Mouse (Mus musculus) embryonic facial prominence, embryonic 13.5 days (tissue): Measurements from ENCODE around the gene 4931428L18Rik. TPM values are rescaled to one million over a fixed set of nuclear protein-coding genes. Genes with fewer than 3 reads are reported as not detected.

Experiments
- ATAC-seq: fragments of 200-750 bp; cut with Nextera tagmentation; 2 replicates; pipeline ENCODE4 v1.8.0; 2017; ENCODE audit warnings: low read depth; ENCODE audit not compliant: insufficient number of reproducible peaks, insufficient read depth, low FRiP score, low TSS enrichment
- H3K27ac ChIP-seq: fragments of 300-500 bp; sonication (generic); 2 replicates; pipeline ENCODE4 v1.5.1; 2015; ENCODE audit warnings: moderate library complexity, mild to moderate bottlenecking, inconsistent platforms
- H3K27me3 ChIP-seq: fragments of 300-500 bp; sonication (generic); 2 replicates; pipeline ENCODE4 v1.6.1; 2015; ENCODE audit warnings: mild to moderate bottlenecking, inconsistent platforms
- H3K36me3 ChIP-seq: fragments of 300-500 bp; sonication (generic); 2 replicates; pipeline ENCODE4 v1.6.1; 2015; ENCODE audit warnings: mild to moderate bottlenecking, inconsistent platforms
- H3K4me1 ChIP-seq: fragments of 300-500 bp; sonication (generic); 2 replicates; pipeline ENCODE4 v1.6.1; 2015; ENCODE audit warnings: inconsistent platforms
- H3K4me2 ChIP-seq: fragments of 300-500 bp; sonication (generic); 2 replicates; pipeline ENCODE4 v1.6.1; 2015; ENCODE audit warnings: moderate library complexity, mild to moderate bottlenecking, inconsistent platforms
- H3K4me3 ChIP-seq: fragments of 300-500 bp; sonication (generic); 2 replicates; pipeline ENCODE4 v1.5.1; 2015; ENCODE audit warnings: mild to moderate bottlenecking, inconsistent platforms
- H3K9ac ChIP-seq: fragments of 300-500 bp; sonication (generic); 2 replicates; pipeline ENCODE4 v1.6.1; 2015; ENCODE audit warnings: mild to moderate bottlenecking, inconsistent platforms
- H3K9me3 ChIP-seq: fragments of 300-500 bp; sonication (generic); 2 replicates; pipeline ENCODE4 v1.6.1; 2016; ENCODE audit warnings: inconsistent platforms
- WGBS: fragments of 180-500 bp; shearing (Covaris S2); methylation state at CpG from one replicate; pipeline ENCODE4 v1.1.7; 2015; ENCODE audit warnings: mixed read lengths; 5-methylcytosine and 5-hydroxymethylcytosine counted together
- polyA plus RNA-seq: library from polyadenylated mRNA; unstranded; fragments of >200 nt; fragmentation: Nextera tagmentation; extraction: Ambion mirVana; gene quantifications from 2 replicates; pipeline ENCODE4 v1.2.1, GENCODE M21; 2015

Gene 4931428L18Rik
- polyA plus RNA-seq = not detected in 2 replicates

- Histone ChIP-seq H3K4me2 (no peak within 1 kb of the TSS), H3K27me3 (no peaks in the 10 kb centered on the region), H3K4me3 (no peak within 1 kb of the TSS), H3K36me3 (no peaks in the 10 kb centered on the region), H3K4me1 (no peaks in the 10 kb centered on the region), H3K9ac (no peak within 1 kb of the TSS), H3K9me3 (no peaks in the 10 kb centered on the region), H3K27ac (no peak within 1 kb of the TSS)
- 91% methylated on average over 7 of the region's 7 CpGs for WGBS
- no peak for ATAC-seq
These were observed at the start of gene 4931428L18Rik, which contains the start of gene Pih1d3 for GRCm38 (mm10) chr1:31222564-31222963. 4931428L18Rik (minus strand) TSS chr1:31222684. Pih1d3 (plus strand) TSS chr1:31222838.

- Histone ChIP-seq H3K27me3 (no peaks in the 10 kb centered on the region), H3K36me3 (no peaks in the 10 kb centered on the region), H3K4me1 (no peaks in the 10 kb centered on the region), H3K27ac (no peak overlapping the region), H3K4me2 (no peak overlapping the region), H3K4me3 (no peak overlapping the region), H3K9ac (no peak overlapping the region), H3K9me3 (no peaks in the 10 kb centered on the region)
- no peak for ATAC-seq
- WGBS = 74% methylated on average over 10 of the region's 10 CpGs
These were observed 37.9 kb upstream of the 4931428L18Rik start for GRCm38 (mm10) chr1:31260218-31260923.

DNA sequence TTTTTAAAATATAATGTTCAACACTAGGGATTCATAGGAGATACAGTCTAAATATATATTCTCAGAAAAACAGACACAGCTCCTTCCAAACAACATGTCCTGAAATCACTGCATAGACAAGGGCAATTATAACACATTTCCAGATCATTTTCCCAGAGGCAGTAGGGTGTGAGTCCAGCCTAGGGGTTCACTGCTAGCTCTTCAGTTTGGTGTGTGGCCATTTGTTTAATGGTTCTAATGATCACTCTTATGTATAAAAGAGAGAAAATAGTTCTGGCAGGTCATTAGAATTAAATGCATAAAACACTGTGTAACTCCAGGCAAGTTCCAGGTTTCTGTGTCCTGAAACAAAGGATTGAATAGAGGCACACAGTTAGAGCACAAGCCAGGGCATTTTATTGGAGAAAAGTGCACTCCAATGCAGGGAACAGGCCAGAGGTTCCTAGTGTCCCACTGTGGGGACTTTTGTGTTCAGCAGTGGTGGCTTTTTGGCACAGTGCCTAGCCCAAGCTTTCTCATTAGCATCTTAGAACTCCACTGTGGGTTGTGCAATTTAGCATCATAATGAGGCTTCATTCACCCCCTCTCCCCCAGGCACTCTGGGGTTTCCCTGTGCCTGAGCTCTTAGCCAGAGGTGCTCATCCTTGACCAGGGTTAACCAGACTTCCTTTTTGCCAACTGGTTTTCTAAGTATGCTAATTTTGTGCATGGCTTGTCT lies 11.0 kb upstream of the 4931428L18Rik start:
- H3K4me1 ChIP-seq = no peaks in the 10 kb centered on the region
- H3K9ac ChIP-seq = no peak overlapping the region
- H3K27me3 ChIP-seq = no peaks in the 10 kb centered on the region
- H3K36me3 ChIP-seq = no peaks in the 10 kb centered on the region
- no peak overlapping the region for H3K4me2 ChIP-seq
- no peak overlapping the region for H3K4me3 ChIP-seq
- ATAC-seq = no peak
- no peak overlapping the region for H3K27ac ChIP-seq
- no peaks in the 10 kb centered on the region for H3K9me3 ChIP-seq

GRCm38 (mm10) chr1:31220599-31221250 lies 1.8 kb downstream of the 4931428L18Rik start:
- H3K27ac ChIP-seq = no peak overlapping the region
- no peaks in the 10 kb centered on the region for H3K27me3 ChIP-seq
- no peak overlapping the region for H3K9ac ChIP-seq
- H3K4me2 ChIP-seq = no peak overlapping the region
- no peaks in the 10 kb centered on the region for H3K4me1 ChIP-seq
- ATAC-seq = no peak
- H3K4me3 ChIP-seq = no peak overlapping the region
- H3K36me3 ChIP-seq = no peaks in the 10 kb centered on the region
- WGBS = 94% methylated on average over 4 of the region's 4 CpGs
- H3K9me3 ChIP-seq = no peaks in the 10 kb centered on the region

DNA sequence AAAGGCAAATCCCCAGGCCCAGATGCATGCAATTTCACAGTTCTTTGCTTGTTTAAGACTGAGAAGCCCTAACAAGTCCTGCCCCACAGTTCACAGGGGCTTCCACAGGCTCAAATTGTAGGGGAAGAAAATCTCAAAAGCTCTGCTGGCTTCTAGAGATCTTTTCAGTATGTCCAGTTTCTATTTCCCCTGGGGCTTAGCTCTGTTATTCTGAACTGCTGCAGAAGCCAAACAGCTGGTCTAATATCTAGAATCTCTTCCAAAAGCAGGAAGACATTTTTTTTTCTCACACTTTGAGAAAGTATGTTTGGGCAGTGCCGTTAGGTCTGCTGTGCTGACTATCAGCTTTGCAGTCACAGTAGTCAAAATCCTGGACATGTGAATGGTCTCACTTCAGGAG lies 7.7 kb downstream of the 4931428L18Rik start:
- H3K36me3 ChIP-seq = no peaks in the 10 kb centered on the region
- no peak overlapping the region for H3K9ac ChIP-seq
- H3K4me2 ChIP-seq = no peak overlapping the region
- H3K27ac ChIP-seq = no peak overlapping the region
- ATAC-seq = no peak
- WGBS = 74% methylated on average over 1 of the region's 1 CpGs
- H3K27me3 ChIP-seq = no peaks in the 10 kb centered on the region
- H3K4me3 ChIP-seq = no peak overlapping the region
- H3K4me1 ChIP-seq = no peaks in the 10 kb centered on the region
- H3K9me3 ChIP-seq = no peaks in the 10 kb centered on the region

GRCm38 (mm10) chr1:31210144-31210543 lies 12.3 kb downstream of the 4931428L18Rik start:
- WGBS = 1% methylated on average over 5 of the region's 5 CpGs
- Histone ChIP-seq H3K4me1 (no peaks in the 10 kb centered on the region), H3K27me3 (no peaks in the 10 kb centered on the region), H3K9ac (no peak overlapping the region), H3K36me3 (no peaks in the 10 kb centered on the region), H3K4me3 (no peak overlapping the region), H3K27ac (no peak overlapping the region), H3K9me3 (no peaks in the 10 kb centered on the region), H3K4me2 (no peak overlapping the region)
- ATAC-seq = no peak

DNA sequence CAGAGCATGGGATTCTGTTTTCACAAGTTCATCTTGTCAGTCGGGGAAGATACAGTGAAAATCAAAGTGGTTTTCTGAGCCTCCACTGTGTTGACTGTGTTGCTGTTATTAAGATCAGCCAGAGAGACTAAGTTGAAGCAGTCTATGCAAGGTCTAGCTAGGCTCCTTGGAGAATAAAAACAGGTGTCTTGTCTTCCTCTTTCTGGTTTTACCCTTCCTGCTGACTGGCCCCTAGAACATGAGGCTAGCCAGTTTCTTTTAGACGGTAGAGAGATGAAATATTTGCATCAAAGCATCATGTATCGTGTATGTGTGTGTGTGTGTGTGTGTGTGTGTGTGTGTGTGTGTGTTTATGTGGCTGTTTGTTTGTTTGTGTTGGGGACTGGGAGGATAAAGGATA lies 16.7 kb downstream of the 4931428L18Rik start:
- Histone ChIP-seq H3K9ac (no peak overlapping the region), H3K27ac (no peak overlapping the region), H3K36me3 (no peaks in the 10 kb centered on the region), H3K4me3 (no peak overlapping the region), H3K4me2 (no peak overlapping the region), H3K9me3 (no peaks in the 10 kb centered on the region), H3K27me3 (no peaks in the 10 kb centered on the region), H3K4me1 (no peaks in the 10 kb centered on the region)
- WGBS = 75% methylated on average over 3 of the region's 3 CpGs
- no peak for ATAC-seq

DNA sequence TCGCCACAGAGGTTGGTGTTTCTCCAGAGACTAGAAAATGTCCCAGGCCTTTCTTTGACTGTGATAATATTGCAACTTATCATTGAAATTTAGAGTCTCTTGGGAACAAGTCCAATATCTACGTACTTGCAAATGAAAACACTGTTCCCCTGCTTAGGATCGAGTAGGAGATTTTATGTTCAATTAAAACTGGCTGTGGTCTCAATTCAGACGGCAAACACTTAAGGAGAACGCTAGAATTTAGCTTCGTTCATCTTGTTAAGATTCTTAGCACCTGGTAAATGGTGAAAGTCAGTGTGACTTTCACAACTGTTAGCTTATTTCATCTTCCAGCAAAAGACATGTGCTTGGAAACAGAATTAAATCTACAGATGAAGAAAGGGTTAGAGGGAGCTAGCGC lies 17.1 kb downstream of the 4931428L18Rik start:
- no peak for ATAC-seq
- H3K36me3 ChIP-seq = no peaks in the 10 kb centered on the region
- H3K9ac ChIP-seq = no peak overlapping the region
- no peaks in the 10 kb centered on the region for H3K9me3 ChIP-seq
- H3K4me3 ChIP-seq = no peak overlapping the region
- no peak overlapping the region for H3K27ac ChIP-seq
- no peaks in the 10 kb centered on the region for H3K27me3 ChIP-seq
- WGBS = 78% methylated on average over 7 of the region's 7 CpGs
- H3K4me1 ChIP-seq = no peaks in the 10 kb centered on the region
- H3K4me2 ChIP-seq = no peak overlapping the region

- H3K4me2 ChIP-seq = no peak overlapping the region
- no peaks in the 10 kb centered on the region for H3K4me1 ChIP-seq
- H3K9me3 ChIP-seq = no peaks in the 10 kb centered on the region
- no peak overlapping the region for H3K4me3 ChIP-seq
- 90% methylated on average over 10 of the region's 10 CpGs for WGBS
- no peak overlapping the region for H3K27ac ChIP-seq
- no peak for ATAC-seq
- no peaks in the 10 kb centered on the region for H3K27me3 ChIP-seq
- no peak overlapping the region for H3K9ac ChIP-seq
- H3K36me3 ChIP-seq = no peaks in the 10 kb centered on the region
These were observed 18.7 kb downstream of the 4931428L18Rik start for GRCm38 (mm10) chr1:31203771-31204170.

GRCm38 (mm10) chr1:31196959-31197358 lies 25.5 kb downstream of the 4931428L18Rik start:
- Histone ChIP-seq H3K9ac (no peak overlapping the region), H3K9me3 (no peaks in the 10 kb centered on the region), H3K4me3 (no peak overlapping the region), H3K4me2 (no peak overlapping the region), H3K27ac (no peak overlapping the region), H3K36me3 (no peaks in the 10 kb centered on the region), H3K4me1 (no peaks in the 10 kb centered on the region), H3K27me3 (no peaks in the 10 kb centered on the region)
- WGBS = 76% methylated on average over 3 of the region's 3 CpGs
- no peak for ATAC-seq

DNA sequence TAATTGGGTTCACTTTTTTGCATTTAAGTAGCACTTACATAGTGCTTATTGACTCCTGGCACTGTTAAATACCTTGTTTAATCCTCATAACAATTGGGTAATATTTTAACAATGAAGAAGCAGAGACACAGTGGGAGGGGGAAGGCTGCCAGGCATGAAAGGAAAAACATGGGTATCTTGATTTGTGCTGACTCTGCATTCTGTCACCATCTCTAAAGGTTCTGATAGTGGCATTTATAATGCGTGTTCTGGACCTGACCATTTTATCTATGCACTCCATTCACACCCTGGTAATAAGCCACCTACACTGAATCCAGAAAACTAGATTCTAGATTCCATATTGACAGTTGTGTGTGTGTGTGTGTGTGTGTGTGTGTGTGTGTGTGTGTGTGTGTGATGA lies 26.9 kb downstream of the 4931428L18Rik start:
- no peak overlapping the region for H3K9ac ChIP-seq
- no peaks in the 10 kb centered on the region for H3K9me3 ChIP-seq
- H3K4me2 ChIP-seq = no peak overlapping the region
- 89% methylated on average over 1 of the region's 1 CpGs for WGBS
- H3K4me1 ChIP-seq = no peaks in the 10 kb centered on the region
- H3K27me3 ChIP-seq = no peaks in the 10 kb centered on the region
- ATAC-seq = no peak
- no peak overlapping the region for H3K27ac ChIP-seq
- H3K36me3 ChIP-seq = no peaks in the 10 kb centered on the region
- H3K4me3 ChIP-seq = no peak overlapping the region
